Mouse (Mus musculus) left cerebral cortex, adult 18-20 months (tissue): ENCODE measurements around the gene Pard3b. TPM values are rescaled to one million over a fixed set of nuclear protein-coding genes. Genes with fewer than 3 reads are reported as not detected.

ENCODE experiments used
- DNase-seq, 2 experiments: peaks; one replicate each; pipeline ENCODE4 v3.0.0; 2021 to 2022; ENCODE audit warnings: low spot score in 2 of 2, mixed read lengths in 1 of 2
- total RNA-seq, 2 experiments: library from RNA; stranded (reverse); gene quantifications; 2 replicates each; pipeline ENCODE4 v1.2.3; 2021

Gene Pard3b
- total RNA-seq, 2 experiments from 2014 or later, result 3.1 to 3.7 TPM

- DNase-seq, result no peak
Measured at GRCm38 (mm10) chr1:62436304-62436703, 797.7 kb downstream of the Pard3b start.

GRCm38 (mm10) chr1:62437493-62437892 lies 798.9 kb downstream of the Pard3b start:
- no peak for DNase-seq

- no peak for DNase-seq
Measured at GRCm38 (mm10) chr1:62444406-62444805, 805.8 kb downstream of the Pard3b start.

- DNase-seq, result no peak
Measured at GRCm38 (mm10) chr1:62446818-62447217, 808.2 kb downstream of the Pard3b start.

- no peak for DNase-seq
Measured at GRCm38 (mm10) chr1:62449193-62449875, 810.7 kb downstream of the Pard3b start.

GRCm38 (mm10) chr1:62465536-62465935 lies 826.9 kb downstream of the Pard3b start:
- no peak for DNase-seq

GRCm38 (mm10) chr1:62466544-62466943 lies 827.9 kb downstream of the Pard3b start:
- no peak for DNase-seq

GRCm38 (mm10) chr1:62483059-62483458 lies 844.4 kb downstream of the Pard3b start:
- DNase-seq, result no peak

- DNase-seq, result no peak
Measured at GRCm38 (mm10) chr1:62488871-62489270, 850.2 kb downstream of the Pard3b start.

- no peak for DNase-seq
Measured at GRCm38 (mm10) chr1:62499146-62499545, 860.5 kb downstream of the Pard3b start.

- DNase-seq, result no peak
Measured at GRCm38 (mm10) chr1:62510501-62510900, 871.9 kb downstream of the Pard3b start.

- DNase-seq, result no peak
Measured at GRCm38 (mm10) chr1:62511681-62512080, 873.1 kb downstream of the Pard3b start.

- DNase-seq, result no peak
Measured at GRCm38 (mm10) chr1:62518621-62519213, 880.1 kb downstream of the Pard3b start.

- no peak for DNase-seq
Measured at GRCm38 (mm10) chr1:62521368-62521767, 882.7 kb downstream of the Pard3b start.

- no peak for DNase-seq
Measured at GRCm38 (mm10) chr1:62522761-62523160, 884.1 kb downstream of the Pard3b start.

- DNase-seq, result no peak
Measured at GRCm38 (mm10) chr1:62527788-62528187, 889.2 kb downstream of the Pard3b start.

GRCm38 (mm10) chr1:62529941-62530340 lies 891.3 kb downstream of the Pard3b start:
- no peak for DNase-seq

GRCm38 (mm10) chr1:62532426-62533126 lies 894.0 kb downstream of the Pard3b start:
- DNase-seq, result no peak

- DNase-seq, result no peak
Measured at GRCm38 (mm10) chr1:62548953-62549352, 910.3 kb downstream of the Pard3b start.

- no peak for DNase-seq
Measured at GRCm38 (mm10) chr1:62550546-62550945, 911.9 kb downstream of the Pard3b start.

GRCm38 (mm10) chr1:62551516-62551915 lies 912.9 kb downstream of the Pard3b start:
- peak; percentile 22 to 23 for DNase-seq

GRCm38 (mm10) chr1:62555838-62556237 lies 917.2 kb downstream of the Pard3b start:
- no peak for DNase-seq
